Mouse (Mus musculus) bone marrow, adult 2 months (tissue): ENCODE results near the gene Stab1. TPM values are rescaled to one million over a fixed set of nuclear protein-coding genes. Genes with fewer than 3 reads are reported as not detected.
A peak's percentile ranks its signal among the peaks of the same experiment; 100 is the strongest.

Source experiments
- H3K27ac ChIP-seq: fragments of 200-500 bp; 2 replicates; pipeline ENCODE4 v1.5.1; 2012; ENCODE audit warnings: low read depth, mild to moderate bottlenecking, control low read depth, inconsistent platforms, low read length; ENCODE audit not compliant: control insufficient read depth, poor library complexity, insufficient read depth
- H3K4me1 ChIP-seq: fragments of 200-500 bp; 2 replicates; pipeline ENCODE4 v1.6.1; 2011; ENCODE audit warnings: low read length; ENCODE audit not compliant: control insufficient read depth, insufficient read depth
- H3K4me3 ChIP-seq: fragments of 200-500 bp; replicated peaks from 2 replicates; pipeline ENCODE3; 2011; ENCODE audit warnings: mild to moderate bottlenecking, low read depth, low read length, control low read depth; ENCODE audit not compliant: control insufficient read depth
- CTCF ChIP-seq: fragments of 200-500 bp; IDR thresholded peaks from 2 replicates; pipeline ENCODE4 v1.5.1; 2011; ENCODE audit warnings: low read length, control low read depth; ENCODE audit not compliant: control insufficient read depth, insufficient read depth
- POLR2A ChIP-seq: fragments of 200-500 bp; IDR thresholded peaks from 2 replicates; pipeline ENCODE4 v1.6.1; 2011; ENCODE audit warnings: low read depth, mild to moderate bottlenecking, control low read depth, low read length, borderline replicate concordance; ENCODE audit not compliant: control insufficient read depth
- WGBS: fragments of 180-500 bp; shearing (Covaris S2); methylation state at CpG from one replicate; pipeline ENCODE4 v1.1.7; 2018; 5-methylcytosine and 5-hydroxymethylcytosine counted together
- polyA plus RNA-seq: library from polyadenylated mRNA; stranded (reverse); fragments of >200 nt; gene quantifications from 2 replicates; pipeline ENCODE4 v1.2.4, GENCODE M21; 2011; ENCODE audit warnings: low replicate concordance; ENCODE audit not compliant: missing spikeins, insufficient read depth, insufficient read length

The Stab1 gene
- polyA plus RNA-seq, 1 experiment, result 73.4 TPM

- WGBS, result 89% methylated on average over 5 of the region's 5 CpGs
- Histone ChIP-seq H3K4me3 (no peak overlapping the region), H3K4me1 (peaks cover 2% of the 10 kb centered on the region; the same call in 1 of the 2 replicates), H3K27ac (no peak overlapping the region)
- TF ChIP-seq POLR2A (no peak), CTCF (no peak)
Observed at GRCm38 (mm10) chr14:31177715-31178114, 9.3 kb upstream of the Stab1 start.

- no peak overlapping the region for H3K4me3 ChIP-seq
- 78% methylated on average over 16 of the region's 16 CpGs for WGBS
- H3K27ac ChIP-seq, result no peak overlapping the region
- H3K4me1 ChIP-seq, result peaks cover under 1% of the 10 kb centered on the region; the same call in 1 of the 2 replicates
- TF ChIP-seq POLR2A (no peak), CTCF (no peak)
Observed at GRCm38 (mm10) chr14:31177287-31177686, 8.8 kb upstream of the Stab1 start.

DNA sequence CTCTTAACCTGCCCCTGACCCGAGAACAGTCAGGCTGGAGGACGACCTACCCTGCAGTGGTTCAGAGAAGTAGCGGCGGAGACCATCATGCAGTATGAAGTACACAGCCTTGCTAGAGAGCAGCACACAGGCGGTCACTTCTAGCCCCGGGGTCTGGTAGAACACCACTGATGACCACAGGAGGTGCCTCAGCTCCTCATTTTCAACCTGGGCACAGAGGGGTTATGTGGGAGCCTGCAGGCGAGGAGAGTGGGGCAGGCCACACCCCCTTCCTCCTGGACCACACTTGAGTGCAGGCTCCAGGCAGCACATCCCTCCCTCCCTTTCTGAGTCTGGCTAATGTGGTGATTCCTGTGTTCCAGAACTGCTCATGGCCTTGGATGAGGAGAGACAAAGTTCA, 5.1 kb upstream of the Stab1 start:
- Histone ChIP-seq H3K4me3 (no peak overlapping the region), H3K4me1 (no peaks in the 10 kb centered on the region), H3K27ac (no peak overlapping the region)
- 82% methylated on average over 7 of the region's 7 CpGs for WGBS
- TF ChIP-seq CTCF, result no peak
- no peak for TF ChIP-seq POLR2A

DNA sequence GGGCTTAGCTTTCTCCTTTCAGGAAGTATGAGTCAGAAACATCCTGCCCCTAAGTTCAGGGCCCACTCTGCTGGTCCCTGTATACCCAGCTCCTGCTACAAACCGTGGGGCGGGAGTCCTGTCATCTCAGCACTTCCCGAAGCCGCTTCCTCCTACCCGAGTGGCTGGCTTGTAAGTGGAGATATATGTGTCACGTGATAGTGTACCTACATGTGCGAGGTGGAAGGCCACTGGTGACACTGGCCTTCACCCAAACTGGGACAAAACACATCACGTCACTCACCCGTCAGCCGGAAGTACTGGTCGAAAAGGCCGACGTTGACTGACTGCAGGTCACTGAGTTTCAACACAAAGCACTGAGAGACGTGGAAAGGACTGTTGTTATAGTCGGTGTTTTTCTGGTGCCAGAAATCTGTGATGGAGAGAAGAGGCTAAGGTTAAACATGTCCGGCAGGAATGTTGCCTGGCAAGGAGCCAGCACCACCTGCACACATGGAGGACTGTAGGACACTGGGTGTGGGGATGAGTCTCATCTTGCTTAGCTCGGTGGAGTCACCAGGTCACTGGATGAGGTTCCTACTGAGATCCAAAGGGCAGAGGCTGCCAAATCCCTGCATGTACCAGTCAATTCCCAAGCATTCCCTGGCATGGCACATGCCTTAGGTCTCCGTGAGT, 4.5 kb upstream of the Stab1 start:
- Histone ChIP-seq H3K27ac (no peak overlapping the region), H3K4me1 (no peaks in the 10 kb centered on the region), H3K4me3 (no peak overlapping the region)
- TF ChIP-seq POLR2A (no peak), CTCF (no peak)
- WGBS, result 84% methylated on average over 18 of the region's 18 CpGs

GRCm38 (mm10) chr14:31171821-31172220, 3.4 kb upstream of the Stab1 start:
- WGBS, result 93% methylated on average over 15 of the region's 15 CpGs
- Histone ChIP-seq H3K4me1 (peaks cover 2% of the 10 kb centered on the region), H3K27ac (no peak overlapping the region), H3K4me3 (no peak overlapping the region)
- TF ChIP-seq POLR2A (no peak), CTCF (no peak)

DNA sequence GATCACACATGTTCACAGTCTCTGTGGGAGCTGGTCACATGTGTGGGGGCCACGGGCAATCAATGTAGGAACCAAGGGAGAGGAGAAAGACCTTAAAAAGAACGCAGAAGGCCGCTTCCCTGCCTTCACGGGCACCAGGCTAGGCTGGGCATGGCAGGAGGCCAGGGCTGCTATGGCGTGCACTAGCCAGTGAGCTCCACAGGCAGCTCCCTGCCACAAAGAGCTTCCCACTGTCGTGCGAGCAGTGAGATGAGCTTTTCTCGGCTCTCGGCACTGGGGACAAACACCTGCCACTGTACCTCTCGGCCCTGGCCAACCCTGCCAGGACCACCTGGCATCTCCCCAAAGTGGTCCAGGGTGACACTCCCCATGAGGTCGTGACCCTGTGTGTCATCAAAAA, 2.9 kb upstream of the Stab1 start:
- WGBS, result 81% methylated on average over 11 of the region's 11 CpGs
- Histone ChIP-seq H3K27ac (no peak overlapping the region), H3K4me3 (no peak overlapping the region), H3K4me1 (peaks cover 3% of the 10 kb centered on the region)
- TF ChIP-seq CTCF (no peak), POLR2A (no peak)

GRCm38 (mm10) chr14:31170963-31171362, 2.5 kb upstream of the Stab1 start:
- no peak overlapping the region for H3K4me3 ChIP-seq
- 89% methylated on average over 13 of the region's 13 CpGs for WGBS
- TF ChIP-seq POLR2A (no peak), CTCF (no peak)
- no peak overlapping the region for H3K27ac ChIP-seq
- peaks cover 5% of the 10 kb centered on the region for H3K4me1 ChIP-seq

- H3K27ac ChIP-seq, result no peak overlapping the region
- H3K4me3 ChIP-seq, result no peak overlapping the region
- H3K4me1 ChIP-seq, result peaks cover 5% of the 10 kb centered on the region
- 19% methylated on average over 6 of the region's 6 CpGs for WGBS
- TF ChIP-seq POLR2A (no peak), CTCF (no peak)
Observed at GRCm38 (mm10) chr14:31169508-31169907, 1.1 kb upstream of the Stab1 start.

DNA sequence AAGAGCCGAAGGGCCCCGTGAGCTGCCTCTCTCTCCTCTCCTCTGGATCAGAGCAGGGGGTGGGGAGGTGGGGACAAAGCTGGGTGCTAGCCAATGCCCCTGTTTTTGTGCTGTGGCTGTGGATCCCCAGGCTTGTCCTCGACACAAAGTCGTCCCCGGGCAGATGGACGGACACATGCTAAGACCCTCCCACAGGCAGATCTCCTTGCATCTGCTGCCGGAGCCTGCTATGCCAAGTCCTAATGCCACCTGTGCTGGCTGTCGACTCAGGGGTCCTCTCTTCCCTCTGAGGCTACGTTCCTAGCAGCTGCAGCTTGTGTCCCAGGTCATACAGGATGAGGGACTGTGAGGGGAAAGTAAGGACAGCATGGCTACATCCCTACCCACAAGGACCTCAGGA, 1.6 kb downstream of the Stab1 start:
- WGBS, result 38% methylated on average over 9 of the region's 9 CpGs
- H3K4me3 ChIP-seq, result peak overlapping the region; percentile 5
- peaks cover 5% of the 10 kb centered on the region for H3K4me1 ChIP-seq
- H3K27ac ChIP-seq, result peak overlapping the region; percentile 90
- TF ChIP-seq POLR2A (no peak), CTCF (no peak)
